Mouse (Mus musculus): ENCODE data around the gene Vmn1r26.

GRCm38 (mm10) chr6:57980710-57981109 is 34.2 kb downstream of the Vmn1r26 start, which contains the start of gene Vmn1r25:
- TF ChIP-seq CTCF (conservative IDR thresholded peaks at IDR 0.05; ENCODE audit: insufficient read depth, insufficient read length, low read depth, low read length) (no peak), POLR2A (IDR thresholded peaks at IDR 0.05; ENCODE audit: low read depth, low read length) (no peak)

Data from kidney, adult 2 months (tissue).